Mouse (Mus musculus): ENCODE results near the gene Serpine1.

GRCm38 (mm10) chr5:137102575-137103522 is 30.8 kb upstream of the Serpine1 start:
- TF ChIP-seq GATA1 (IDR thresholded peaks at IDR 0.05; ENCODE audit: low read length), result no peak
- TF ChIP-seq TAL1 (IDR thresholded peaks at IDR 0.05; ENCODE audit: low read length), result peak; percentile 46; the same call in 2 of the 3 replicates

All from erythroblast, embryonic 14.5 days (primary cell).